16 mouse cellular contexts compared by ENCODE assay signal in genomic region chr6:55559797-55560196, GRCm38 (mm10).
"Had no signal": no experiment of that assay in that cellular context is flagged by ENCODE, and none has a peak within 500 bp of the region (broad histone marks: within the 10 kb centered on the region; RNA-seq: fewer than 3 reads in every experiment).

No protein-coding gene starts in this region.

- DNase-seq: cerebellum, adult 8-10 months; cerebellum, adult 9-10 months; cerebellum, adult 9-11 months; cerebellum, postnatal 10 days; cerebellum, postnatal 14 days; cerebellum, postnatal 25 days; cerebellum, postnatal 36 days; embryo, embryonic 11 days; forebrain, postnatal 0 days; gastrocnemius, adult 2 months; gastrocnemius, postnatal 10 days; gastrocnemius, postnatal 14 days; gastrocnemius, postnatal 25 days; gastrocnemius, postnatal 36 days; heart, adult 18-20 months; heart, adult 2 months had no signal
